Mouse (Mus musculus): Measurements from ENCODE around the gene Ankrd42. TPM values are rescaled to one million over a fixed set of nuclear protein-coding genes. Genes with fewer than 3 reads are reported as not detected.

The Ankrd42 gene
- polyA plus RNA-seq, 1 experiment from 2014 or later, result 16.4 TPM

- H3K4me3 ChIP-seq, result no peak overlapping the region
- ATAC-seq (ENCODE audit: low read depth), result no peak
- H3K27me3 ChIP-seq, result no peaks in the 10 kb centered on the region
- H3K9me3 ChIP-seq, result no peaks in the 10 kb centered on the region
- H3K27ac ChIP-seq (replicated peaks), result no peak overlapping the region
- H3K9ac ChIP-seq, result no peak overlapping the region
- H3K4me2 ChIP-seq, result no peak overlapping the region
- peaks cover 17% of the 10 kb centered on the region for H3K4me1 ChIP-seq (replicated peaks)
- WGBS, result 89% methylated on average over 2 of the region's 2 CpGs
- no peaks in the 10 kb centered on the region for H3K36me3 ChIP-seq
These were observed 78.2 kb downstream of the Ankrd42 start for GRCm38 (mm10) chr7:92558744-92559143.

GRCm38 (mm10) chr7:92550990-92551392 is 86.0 kb downstream of the Ankrd42 start:
- Histone ChIP-seq H3K36me3 (no peaks in the 10 kb centered on the region), H3K9me3 (no peaks in the 10 kb centered on the region), H3K4me1 (replicated peaks) (no peaks in the 10 kb centered on the region), H3K4me3 (no peak overlapping the region), H3K4me2 (no peak overlapping the region), H3K27me3 (no peaks in the 10 kb centered on the region), H3K9ac (no peak overlapping the region), H3K27ac (replicated peaks) (no peak overlapping the region)
- 52% methylated on average over 4 of the region's 4 CpGs for WGBS
- peak; percentile 67 for ATAC-seq (ENCODE audit: low read depth)

GRCm38 (mm10) chr7:92550248-92550989 is 86.5 kb downstream of the Ankrd42 start:
- Histone ChIP-seq H3K4me1 (replicated peaks) (no peaks in the 10 kb centered on the region), H3K36me3 (no peaks in the 10 kb centered on the region), H3K9me3 (no peaks in the 10 kb centered on the region), H3K4me3 (no peak overlapping the region), H3K4me2 (no peak overlapping the region), H3K27ac (replicated peaks) (no peak overlapping the region), H3K27me3 (no peaks in the 10 kb centered on the region), H3K9ac (no peak overlapping the region)
- peak; percentile 76 for ATAC-seq (ENCODE audit: low read depth)
- WGBS, result 82% methylated on average over 6 of the region's 6 CpGs

- no peaks in the 10 kb centered on the region for H3K27me3 ChIP-seq
- WGBS, result 83% methylated on average over 2 of the region's 2 CpGs
- no peaks in the 10 kb centered on the region for H3K9me3 ChIP-seq
- no peak overlapping the region for H3K9ac ChIP-seq
- no peaks in the 10 kb centered on the region for H3K4me1 ChIP-seq (replicated peaks)
- H3K4me2 ChIP-seq, result no peak overlapping the region
- no peak overlapping the region for H3K27ac ChIP-seq (replicated peaks)
- H3K36me3 ChIP-seq, result no peaks in the 10 kb centered on the region
- no peak for ATAC-seq (ENCODE audit: low read depth)
- H3K4me3 ChIP-seq, result no peak overlapping the region
These were observed 90.2 kb downstream of the Ankrd42 start for GRCm38 (mm10) chr7:92546763-92547162.

GRCm38 (mm10) chr7:92532351-92533036 is 104.4 kb downstream of the Ankrd42 start:
- Histone ChIP-seq H3K9ac (no peak overlapping the region), H3K36me3 (no peaks in the 10 kb centered on the region), H3K9me3 (no peaks in the 10 kb centered on the region), H3K4me2 (0 out of 2 replicates have a peak overlapping the region, but pooled peaks have one; percentile 2), H3K4me3 (no peak overlapping the region), H3K27ac (replicated peaks) (peak overlapping the region; percentile 71), H3K4me1 (replicated peaks) (peaks cover 15% of the 10 kb centered on the region), H3K27me3 (no peaks in the 10 kb centered on the region)
- WGBS, result 33% methylated on average over 6 of the region's 6 CpGs
- ATAC-seq (ENCODE audit: low read depth), result peak; percentile 80; the same call in 1 of the 2 replicates

Other genes starting within 250 kb of the Ankrd42 start
- 66.2 and 70.1 TPM in 2 replicates for gene Ccdc90b, start 76.0 kb downstream of the Ankrd42 start, polyA plus RNA-seq (2015; fragmentation: Nextera tagmentation; extraction: Ambion mirVana)
- 20.5 and 21.0 TPM in 2 replicates for gene Pcf11, start 32.8 kb upstream of the Ankrd42 start, polyA plus RNA-seq (2015; fragmentation: Nextera tagmentation; extraction: Ambion mirVana)
- gene Rab30, start 104.5 kb upstream of the Ankrd42 start, polyA plus RNA-seq (2015; fragmentation: Nextera tagmentation; extraction: Ambion mirVana), result 23.8 and 29.1 TPM in 2 replicates
- gene Ddias, start 237.1 kb upstream of the Ankrd42 start, polyA plus RNA-seq (2015; fragmentation: Nextera tagmentation; extraction: Ambion mirVana), result 4.9 TPM in 2 replicates
- gene Prcp, start 237.3 kb upstream of the Ankrd42 start, polyA plus RNA-seq (2015; fragmentation: Nextera tagmentation; extraction: Ambion mirVana), result 22.0 and 23.4 TPM in 2 replicates